Mouse (Mus musculus): ENCODE data around the gene Ang. TPM values are rescaled to one million over a fixed set of nuclear protein-coding genes. Genes with fewer than 3 reads are reported as not detected.
A peak's percentile ranks its signal among the peaks of the same experiment; 100 is the strongest.

The Ang gene
- total RNA-seq, 2 experiments from 2014 or later, result 7.7 to 9.5 TPM

DNA sequence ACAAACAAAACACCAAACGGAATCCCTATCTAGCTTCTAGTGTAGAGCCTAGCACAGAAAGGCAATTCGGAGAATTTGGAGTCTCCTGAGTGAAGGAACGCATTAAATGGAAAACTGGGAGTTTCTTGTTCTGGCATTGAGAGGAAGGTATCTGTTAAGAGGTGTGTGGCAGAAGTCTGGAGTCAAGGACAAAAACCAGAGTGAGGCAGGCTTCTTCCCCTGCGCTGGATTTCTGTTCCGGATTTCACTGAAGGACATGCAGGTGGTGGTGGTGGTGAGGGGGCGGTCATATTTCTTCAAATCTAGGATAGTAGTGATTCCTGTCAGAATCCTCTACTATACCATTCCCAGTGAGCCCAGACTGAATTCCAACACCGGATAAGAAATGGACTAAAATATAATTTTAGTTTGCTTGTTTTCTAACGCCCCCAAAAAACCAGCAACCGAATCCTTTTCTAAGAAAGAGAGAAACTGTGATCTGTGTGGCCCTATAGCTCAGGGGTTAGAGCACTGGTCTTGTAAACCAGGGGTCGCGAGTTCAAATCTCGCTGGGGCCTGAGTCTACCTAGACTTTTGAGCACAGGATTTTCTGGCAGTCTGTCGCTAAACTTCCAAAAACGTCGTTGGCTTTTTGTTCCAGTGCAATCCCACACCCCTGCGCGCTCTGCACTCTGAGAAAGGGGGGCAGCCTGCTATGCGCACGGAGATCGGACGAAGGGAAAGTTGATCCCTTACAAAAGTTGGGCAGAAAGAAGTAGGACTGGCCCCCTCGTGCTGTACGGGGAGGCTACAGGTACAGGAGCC, 2.6 kb upstream of the Ang start:
- intact Hi-C loops (cut with DNase I), result loop anchor here (2.0 kb wide), 1 partner anchor 282 kb away; the partner anchor contains the start of genes Ccnb1ip1 and Parp2
- peak; percentile 89 to 92 for DNase-seq

GRCm38 (mm10) chr14:51088970-51089673, 1.8 kb upstream of the Ang start:
- intact Hi-C loops (cut with DNase I), result loop anchor here (1.0 to 2.0 kb wide), 2 partner anchors 25 to 282 kb away; partner anchors contain the start of genes Ccnb1ip1 and Parp2
- peak; percentile 98 to 99 for DNase-seq

DNA sequence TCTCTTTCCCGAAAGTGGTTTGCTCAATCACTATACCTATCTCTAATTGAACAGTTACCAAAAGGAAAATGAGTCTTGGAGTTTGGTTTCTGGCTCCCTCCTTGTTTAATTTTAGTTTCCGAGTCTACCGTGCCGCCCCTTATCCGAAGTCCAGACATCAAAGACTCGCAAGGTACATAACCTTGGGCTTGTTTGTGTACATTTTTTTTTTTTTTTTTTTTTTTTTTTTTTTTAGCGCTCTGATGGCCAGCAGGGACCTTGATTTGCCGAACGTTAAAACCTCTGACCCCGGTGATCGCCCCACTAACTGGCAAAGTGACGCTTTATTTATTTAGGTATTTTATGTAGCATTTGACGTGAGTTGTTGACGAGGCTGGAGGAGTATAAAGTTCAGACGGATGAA, 1.3 kb upstream of the Ang start:
- intact Hi-C loops (cut with DNase I), result loop anchor here (1.0 to 2.0 kb wide), 3 partner anchors 25 to 289 kb away; partner anchors contain the start of genes Ccnb1ip1 and Parp2
- no peak for DNase-seq

- intact Hi-C loops (cut with DNase I), result loop anchor here (2.0 kb wide), 1 partner anchor 289 kb away; no protein-coding TSS in a partner anchor
Observed at GRCm38 (mm10) chr14:51090077-51090781, 721 bp upstream of the Ang start.

DNA sequence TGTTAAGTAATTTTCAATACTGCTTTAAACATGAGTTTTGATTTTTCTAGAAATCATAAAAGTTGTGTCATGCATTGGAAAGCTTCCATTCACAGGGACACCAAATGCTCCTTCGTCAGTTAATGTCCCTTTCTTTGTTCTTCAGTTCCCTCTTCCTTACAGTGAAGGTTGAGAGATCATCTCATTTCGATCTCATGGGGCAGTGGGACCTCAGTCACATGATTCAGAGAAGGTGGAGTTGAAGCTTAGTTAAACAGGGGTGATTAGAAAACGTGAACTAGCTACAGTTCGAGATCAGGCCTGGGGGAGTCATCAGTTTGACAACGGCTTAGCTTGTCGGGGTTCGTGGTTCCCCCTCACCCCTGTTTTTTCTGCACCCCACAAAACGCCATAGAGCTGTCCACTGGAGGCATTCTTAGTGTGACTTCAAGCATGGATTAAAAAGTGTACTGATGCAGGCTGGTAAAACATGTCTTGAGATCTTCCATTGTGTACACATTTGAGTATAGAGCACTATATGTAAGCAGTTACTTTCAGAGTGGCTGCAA, 1.2 kb downstream of the Ang start:
- DNase-seq, result no peak
- intact Hi-C loops (cut with DNase I), result no loop called here

More at GRCm38 (mm10) chr14:51090077-51090781, 721 bp upstream of the Ang start:
- peak; percentile 88 to 89 for DNase-seq

GRCm38 (mm10) chr14:51093496-51093895, 2.5 kb downstream of the Ang start:
- DNase-seq, result peak in 1 of 2 experiments; percentile 62
- intact Hi-C loops (cut with DNase I), result no loop called here

DNA sequence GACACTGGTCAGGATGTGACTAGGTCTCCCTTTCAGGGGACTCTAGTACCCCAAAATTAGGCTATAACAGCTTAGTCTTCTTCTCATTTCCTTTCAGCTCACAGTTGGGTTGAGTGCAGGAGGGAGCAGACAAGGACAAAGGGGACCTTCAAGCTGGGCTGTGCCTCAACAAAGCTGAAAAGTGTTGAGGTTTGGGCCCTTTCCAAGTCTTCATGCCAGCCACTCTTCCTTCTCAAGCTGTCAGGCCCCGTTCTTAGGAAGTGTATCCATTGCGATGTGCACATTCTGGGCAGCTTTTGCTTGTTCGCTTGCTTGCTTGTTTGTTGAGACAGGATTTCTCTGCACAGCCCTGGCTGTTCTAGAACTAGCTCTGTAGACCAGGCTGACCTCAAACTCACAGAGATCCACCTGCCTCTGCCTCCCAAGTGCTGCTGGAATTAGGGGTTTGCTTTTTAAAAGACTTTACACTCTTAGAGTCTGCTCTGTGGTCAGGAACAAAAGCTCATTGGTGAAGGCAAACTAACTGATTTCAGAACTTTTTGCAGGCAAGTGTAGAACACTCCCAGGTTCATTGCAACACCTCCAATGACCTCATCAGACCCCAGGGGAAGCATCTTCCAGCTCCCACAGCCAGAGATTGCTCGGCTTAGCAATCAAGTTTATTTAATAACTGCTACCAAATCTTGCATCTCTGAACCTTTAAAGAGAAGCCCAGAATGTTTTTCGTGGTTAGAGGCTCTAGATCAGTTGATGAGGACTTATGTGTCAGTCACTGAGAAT, 3.3 kb downstream of the Ang start:
- intact Hi-C loops (cut with DNase I), result no loop called here
- peak; percentile 33 to 44 for DNase-seq

DNA sequence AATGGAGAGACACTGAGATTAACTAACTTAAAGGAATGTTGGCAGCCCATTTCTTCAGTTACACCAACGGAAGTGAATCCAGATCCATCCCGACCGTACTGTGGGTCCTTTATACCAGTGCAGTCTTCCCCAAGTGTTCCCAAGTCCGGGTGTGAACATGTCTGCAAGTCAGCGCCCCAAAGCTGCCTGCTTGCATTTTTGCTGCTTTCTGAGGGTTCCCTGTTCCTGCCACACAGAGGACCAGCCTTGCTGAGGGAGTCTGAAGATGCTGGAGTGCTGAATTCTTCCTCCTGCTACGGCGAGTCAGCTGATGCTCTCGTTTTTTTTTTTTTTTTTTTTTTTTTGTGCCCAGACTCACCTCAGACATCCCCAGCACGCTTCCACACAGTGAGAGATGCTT, 4.0 kb downstream of the Ang start:
- intact Hi-C loops (cut with DNase I), result loop anchor here (5.0 kb wide), 1 partner anchor 787 kb away; the partner anchor contains the start of gene Mettl17
- no peak for DNase-seq

- intact Hi-C loops (cut with DNase I), result loop anchor here (5.0 kb wide), 1 partner anchor 786 kb away; the partner anchor contains the start of gene Mettl17
- no peak for DNase-seq
Observed at GRCm38 (mm10) chr14:51095736-51096524, 5.0 kb downstream of the Ang start.

DNA sequence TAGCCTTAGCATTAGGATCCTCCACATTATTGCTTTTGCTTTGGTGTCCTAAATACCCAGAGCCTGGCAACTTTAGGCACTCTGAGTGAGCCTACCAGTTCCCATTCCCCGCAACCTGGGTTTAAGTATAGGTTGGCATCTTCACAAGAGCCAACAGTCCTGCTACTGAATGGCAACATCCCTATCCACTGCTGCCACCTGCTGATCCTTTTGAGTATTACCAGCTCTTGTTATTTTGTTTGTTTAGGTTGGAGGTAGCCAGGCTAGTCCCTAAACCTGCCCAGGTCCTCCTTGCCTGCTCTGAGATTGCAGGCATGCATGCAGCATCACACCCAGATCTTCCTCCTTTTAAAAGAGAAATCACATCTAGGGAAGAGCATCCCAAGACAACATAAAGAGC, 7.3 kb downstream of the Ang start:
- peak; percentile 63 to 72 for DNase-seq

GRCm38 (mm10) chr14:51098921-51099320, 8.0 kb downstream of the Ang start:
- intact Hi-C loops (cut with DNase I), result loop anchor here (1.0 to 5.0 kb wide), 3 partner anchors 73 to 783 kb away; partner anchors contain the start of gene Mettl17
- DNase-seq, result no peak

More for the DNA sequence above, 7.3 kb downstream of the Ang start:
- intact Hi-C loops (cut with DNase I), result loop anchor here (1.0 to 5.0 kb wide), 3 partner anchors 72 to 784 kb away; partner anchors contain the start of gene Mettl17

- no peak for DNase-seq
- intact Hi-C loops (cut with DNase I), result loop anchor here (5.0 kb wide), 1 partner anchor 381 kb away; no protein-coding TSS in a partner anchor
Observed at GRCm38 (mm10) chr14:51101284-51101683, 10.3 kb downstream of the Ang start.

DNA sequence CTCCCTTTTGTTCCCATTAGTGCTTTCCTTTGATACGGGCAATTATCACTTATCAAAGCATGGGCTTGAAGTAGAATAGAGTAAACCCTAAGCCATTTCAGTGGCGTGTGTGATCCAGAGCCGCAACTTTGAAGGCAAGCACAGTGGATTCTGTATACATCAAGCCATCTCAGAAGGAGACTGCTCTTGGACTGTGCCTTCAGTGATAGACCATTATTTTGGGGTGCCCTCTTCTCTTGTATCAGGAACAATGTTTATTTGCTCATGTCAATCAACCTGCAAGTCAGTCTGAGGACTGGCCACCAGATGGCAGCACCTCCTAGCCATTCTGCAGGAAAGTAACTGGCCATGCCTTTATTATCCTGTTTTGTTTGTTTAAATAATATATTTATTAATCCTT, 12.3 kb downstream of the Ang start:
- peak; percentile 71 to 83 for DNase-seq
- intact Hi-C loops (cut with DNase I), result loop anchor here (2.0 to 5.0 kb wide), 3 partner anchors 138 to 379 kb away; no protein-coding TSS in a partner anchor

- intact Hi-C loops (cut with DNase I), result loop anchor here (2.0 to 5.0 kb wide), 2 partner anchors 158 to 378 kb away; no protein-coding TSS in a partner anchor
- no peak for DNase-seq
Observed at GRCm38 (mm10) chr14:51104366-51104765, 13.4 kb downstream of the Ang start.

GRCm38 (mm10) chr14:51106449-51106967, 15.6 kb downstream of the Ang start:
- DNase-seq, result no peak
- intact Hi-C loops (cut with DNase I), result loop anchor here (2.0 kb wide), 1 partner anchor 64 kb away; no protein-coding TSS in a partner anchor

GRCm38 (mm10) chr14:51111966-51112365, 21.0 kb downstream of the Ang start:
- DNase-seq, result no peak

DNA sequence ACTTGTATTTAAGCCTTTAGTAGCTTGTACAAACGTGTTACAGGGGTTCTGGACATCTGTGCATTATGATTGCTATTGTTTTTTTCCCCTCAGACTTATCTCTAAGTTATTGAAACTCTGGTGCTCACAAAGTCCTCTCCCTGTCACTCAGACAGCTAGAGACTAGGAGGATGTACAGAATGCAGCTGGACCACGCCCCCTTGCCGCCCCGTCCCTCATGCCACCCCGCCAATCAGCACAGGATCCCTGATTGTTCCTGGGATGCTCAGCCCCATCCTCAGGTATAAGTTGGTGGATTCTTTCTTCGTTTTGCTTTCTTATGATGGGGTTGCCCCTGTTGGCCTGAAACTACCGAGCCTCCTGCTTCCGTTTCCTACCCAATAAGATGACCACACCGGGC, 22.5 kb downstream of the Ang start:
- intact Hi-C loops (cut with DNase I), result no loop called here
- DNase-seq, result no peak

More at GRCm38 (mm10) chr14:51111966-51112365, 21.0 kb downstream of the Ang start:
- intact Hi-C loops (cut with DNase I), result no loop called here
